Mouse (Mus musculus): ENCODE data around the gene Naa20.

The Naa20 gene

DNA sequence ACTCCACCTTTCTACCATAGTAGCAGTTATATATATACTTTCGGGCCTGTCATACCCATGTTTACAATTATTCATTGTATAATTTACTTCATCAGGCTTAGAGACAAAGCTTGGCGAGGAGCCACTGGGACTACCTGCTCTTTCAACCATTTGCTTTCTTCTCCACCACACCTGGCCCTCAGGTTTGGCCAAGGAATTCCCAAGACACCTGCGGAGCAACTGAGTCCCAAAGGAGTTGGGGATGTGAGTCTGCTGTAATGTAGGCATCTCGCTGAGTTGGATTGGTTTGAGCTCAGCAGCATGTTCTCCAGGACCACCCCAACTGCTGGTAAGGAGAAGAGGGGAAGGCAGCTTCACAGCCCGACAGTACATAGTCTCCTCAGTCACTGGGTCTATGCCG, at the start of gene Naa20:
Gene Naa20 (plus strand): TSS at position 239 of the 400 bp plus-strand sequence.
- no peak for DNase-seq (ENCODE audit: low spot score in 2 of 2)

DNA sequence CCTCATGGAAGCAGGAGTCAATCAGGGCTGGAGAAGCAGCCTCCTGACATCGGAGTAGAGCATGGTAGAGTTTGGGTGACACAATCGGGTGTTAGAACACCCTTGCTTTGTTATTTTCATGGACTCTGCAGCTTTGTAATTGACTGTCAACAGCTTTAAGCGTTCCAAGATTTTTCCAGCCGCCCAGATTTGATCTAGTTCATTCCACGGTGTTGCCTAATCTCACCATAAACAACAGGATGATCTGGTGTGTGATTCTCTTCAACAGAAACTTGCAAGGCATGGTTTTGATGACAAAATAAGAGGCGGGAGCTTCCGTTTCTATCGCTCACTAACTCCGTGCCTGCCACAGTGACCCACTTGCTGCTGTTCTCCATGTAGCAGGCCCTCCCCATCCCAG, 46.1 kb upstream of the Naa20 start:
- DNase-seq (ENCODE audit: low spot score in 2 of 2), result no peak

- DNase-seq (ENCODE audit: low spot score in 2 of 2), result no peak
These were observed 44.0 kb upstream of the Naa20 start for GRCm38 (mm10) chr2:145857864-145858263.

DNA sequence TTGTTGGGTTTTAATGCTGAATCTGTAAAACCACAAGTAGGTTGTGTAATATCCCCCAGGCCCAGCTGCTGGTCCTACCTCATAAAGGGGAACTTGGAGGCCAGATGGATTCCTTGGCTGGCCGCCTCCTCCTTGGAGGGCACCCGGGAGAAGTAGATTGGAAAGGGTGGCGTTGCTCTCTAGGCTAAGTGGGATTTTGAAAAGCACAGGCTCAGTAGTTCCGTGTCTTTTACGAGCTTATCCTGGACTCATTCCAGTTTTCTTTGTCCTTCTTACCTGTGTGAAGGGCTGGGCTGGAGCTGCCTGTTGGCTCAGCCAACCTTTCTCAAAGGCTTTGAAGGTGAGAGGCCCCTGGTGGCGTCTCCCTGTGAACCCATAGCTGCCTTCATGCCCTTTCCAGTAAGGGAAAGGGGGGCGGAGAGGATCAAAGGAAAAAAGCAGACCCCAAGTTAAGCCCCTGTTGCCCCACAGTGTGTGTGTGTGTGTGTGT, 42.4 kb upstream of the Naa20 start:
- DNase-seq (ENCODE audit: low spot score in 2 of 2), result peak; percentile 44 to 45

- peak; percentile 82 to 84 for DNase-seq (ENCODE audit: low spot score in 2 of 2)
These were observed 41.7 kb upstream of the Naa20 start for GRCm38 (mm10) chr2:145859932-145860801.

GRCm38 (mm10) chr2:145861193-145862123, 40.4 kb upstream of the Naa20 start:
- no peak for DNase-seq (ENCODE audit: low spot score in 2 of 2)

DNA sequence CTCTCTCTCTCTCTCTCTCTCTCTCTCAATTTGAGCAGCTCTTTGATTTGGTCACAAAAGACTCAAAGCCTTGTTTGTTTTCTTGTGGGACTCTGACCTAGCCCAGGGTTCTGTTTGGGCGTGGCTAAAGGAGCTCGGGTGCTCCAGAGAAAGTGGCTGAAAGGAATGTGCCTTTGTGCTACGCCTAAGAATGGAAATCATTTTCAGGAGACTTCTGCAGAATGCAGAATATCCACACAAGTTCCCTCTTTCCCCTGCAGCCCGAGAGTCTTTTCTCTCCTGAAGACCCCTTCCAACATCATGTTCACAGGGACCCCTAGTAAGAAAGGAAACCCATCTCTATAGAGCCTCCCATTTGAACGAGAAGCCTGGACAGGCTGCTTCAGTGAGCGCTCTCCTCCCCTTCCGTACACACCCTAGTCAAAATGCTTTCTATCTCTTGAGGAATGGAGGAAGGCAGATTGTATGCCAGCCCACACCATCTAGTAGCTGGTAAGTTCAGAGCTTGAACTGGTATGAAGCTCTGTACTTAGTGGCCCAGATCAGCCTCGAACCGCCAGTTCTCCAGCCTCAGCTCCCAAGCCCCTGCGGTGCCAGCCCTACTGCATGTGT, 39.6 kb upstream of the Naa20 start:
- DNase-seq (ENCODE audit: low spot score in 2 of 2), result no peak

DNA sequence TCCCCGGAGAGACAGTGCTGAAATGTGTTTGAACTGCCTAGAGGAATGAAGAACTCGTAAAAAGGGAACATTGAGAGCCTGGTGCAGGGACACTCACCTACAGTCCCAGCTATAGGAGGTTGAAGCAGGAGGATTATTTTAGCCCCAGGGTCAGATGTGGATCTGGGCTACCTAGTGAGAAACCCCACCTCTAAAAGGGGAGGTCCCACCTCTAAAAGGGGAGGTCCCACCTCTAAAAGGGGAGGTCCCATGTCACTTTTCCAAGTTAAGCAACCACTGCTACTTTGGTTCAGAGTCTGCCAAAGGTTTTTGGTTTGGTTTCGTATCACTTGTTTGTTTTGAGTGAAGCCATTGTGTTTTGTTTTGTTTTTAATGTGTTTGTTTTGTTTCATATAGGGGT, 36.6 kb upstream of the Naa20 start:
- no peak for DNase-seq (ENCODE audit: low spot score in 2 of 2)

- DNase-seq (ENCODE audit: low spot score in 2 of 2), result no peak
These were observed 35.7 kb upstream of the Naa20 start for GRCm38 (mm10) chr2:145866238-145866637.

DNA sequence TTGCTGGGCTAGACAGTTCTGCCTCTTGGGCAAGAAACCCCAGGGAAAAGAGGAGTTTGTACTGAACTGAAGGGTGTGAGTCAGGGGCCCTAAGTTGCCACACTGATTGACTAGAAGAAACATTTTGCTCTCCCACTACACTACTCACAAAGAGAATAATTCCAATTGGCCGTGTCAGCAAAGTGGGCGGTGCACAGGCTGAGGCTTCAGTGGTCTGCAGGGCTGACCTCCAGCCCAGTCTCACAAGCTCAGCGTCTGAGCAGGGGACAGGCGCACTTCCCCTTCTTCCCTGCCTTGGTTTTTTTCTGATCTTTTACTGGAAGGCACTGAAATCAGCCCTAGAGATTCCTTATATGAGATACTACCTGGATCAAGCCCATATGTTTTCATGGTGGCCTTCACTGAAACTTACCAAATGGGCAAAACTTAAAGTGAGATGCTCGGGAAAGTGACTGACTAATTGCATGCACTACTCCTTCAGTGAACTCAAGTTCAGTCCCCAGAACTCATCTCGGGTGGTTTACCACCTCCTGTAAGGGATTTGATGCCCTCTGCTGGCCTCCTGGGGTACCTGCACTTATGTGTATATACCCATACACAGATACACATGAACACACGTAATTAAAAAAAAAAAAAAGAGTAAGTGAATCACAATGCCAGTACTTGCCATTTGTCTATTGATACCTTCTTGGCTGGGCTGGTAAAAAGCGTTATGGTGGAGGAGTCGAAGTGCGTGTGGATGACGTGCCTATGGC, 35.0 kb upstream of the Naa20 start:
- no peak for DNase-seq (ENCODE audit: low spot score in 2 of 2)

GRCm38 (mm10) chr2:145871308-145871707, 30.6 kb upstream of the Naa20 start:
- no peak for DNase-seq (ENCODE audit: low spot score in 2 of 2)

- DNase-seq (ENCODE audit: low spot score in 2 of 2), result no peak
These were observed 29.8 kb upstream of the Naa20 start for GRCm38 (mm10) chr2:145872099-145872498.

- no peak for DNase-seq (ENCODE audit: low spot score in 2 of 2)
These were observed 27.9 kb upstream of the Naa20 start for GRCm38 (mm10) chr2:145873953-145874352.

- DNase-seq (ENCODE audit: low spot score in 2 of 2), result no peak
These were observed 26.9 kb upstream of the Naa20 start for GRCm38 (mm10) chr2:145874879-145875482.

DNA sequence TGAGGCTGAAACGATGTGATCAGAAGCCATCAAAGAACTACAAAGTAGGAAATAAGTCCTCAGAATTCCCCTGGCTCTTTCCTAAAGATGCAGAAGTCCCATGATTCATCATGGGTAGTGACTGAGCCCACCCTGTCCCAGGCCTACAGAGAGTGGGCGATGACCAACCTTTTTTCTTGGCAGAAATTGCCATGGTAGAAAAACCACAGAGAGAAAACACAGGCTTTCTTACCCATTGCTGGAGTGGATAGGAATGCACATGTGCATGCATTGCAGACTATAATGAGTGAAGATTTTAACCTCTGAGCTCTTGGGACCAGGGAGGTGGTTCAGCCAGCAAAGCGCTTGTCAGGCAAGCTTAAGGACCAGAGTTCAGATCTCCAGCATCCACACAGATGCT, 24.7 kb upstream of the Naa20 start:
- DNase-seq (ENCODE audit: low spot score in 2 of 2), result no peak

GRCm38 (mm10) chr2:145880887-145881747, 20.8 kb upstream of the Naa20 start:
- no peak for DNase-seq (ENCODE audit: low spot score in 2 of 2)

- DNase-seq (ENCODE audit: low spot score in 2 of 2), result no peak
These were observed 20.0 kb upstream of the Naa20 start for GRCm38 (mm10) chr2:145881932-145882331.

GRCm38 (mm10) chr2:145882398-145882797, 19.5 kb upstream of the Naa20 start:
- DNase-seq (ENCODE audit: low spot score in 2 of 2), result no peak

DNA sequence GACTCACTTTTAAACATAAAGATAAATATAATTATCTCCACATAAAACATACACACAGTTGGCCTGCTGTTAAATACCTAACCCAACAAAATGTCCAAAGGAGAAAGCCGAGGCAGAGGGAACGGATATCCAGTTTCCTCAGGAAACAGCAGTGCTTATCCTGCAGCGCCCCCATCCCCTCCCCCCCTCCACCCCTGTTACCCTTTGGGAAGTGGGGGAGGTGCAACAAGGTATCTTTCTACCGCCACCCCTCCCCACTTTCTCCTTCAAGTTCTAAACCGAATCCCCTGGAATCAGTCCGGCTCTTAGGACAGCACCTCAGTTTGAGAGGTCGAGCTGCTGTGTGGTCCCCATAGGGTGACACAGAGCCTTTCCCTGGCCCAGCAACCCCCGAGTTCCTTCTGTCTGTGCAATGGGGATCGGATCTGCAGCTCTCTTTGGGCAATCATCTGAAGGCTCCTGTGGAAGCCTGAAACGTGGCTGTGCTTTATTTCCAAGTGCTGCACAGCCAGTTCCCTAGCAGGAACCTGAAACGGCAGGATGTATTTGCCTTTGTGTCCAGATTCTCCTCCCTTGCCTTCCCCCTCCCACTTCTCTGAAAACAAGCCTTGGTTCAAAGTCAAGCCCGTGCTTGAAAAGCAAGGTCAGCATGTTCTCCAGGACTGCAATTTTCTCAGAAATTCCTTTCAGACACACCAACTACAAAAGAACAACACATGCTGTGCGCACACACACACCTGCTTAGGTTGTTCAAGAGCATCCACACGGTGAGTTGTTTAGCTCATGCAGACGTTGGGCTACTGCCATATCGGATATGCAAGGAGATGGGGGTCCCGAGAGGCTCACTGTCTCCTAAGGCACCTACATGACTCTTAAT, 17.6 kb upstream of the Naa20 start:
- no peak for DNase-seq (ENCODE audit: low spot score in 2 of 2)

Data from frontal cortex, postnatal 14 days (tissue).